9 mouse cellular contexts compared by ENCODE assay signal in the genomic region with DNA sequence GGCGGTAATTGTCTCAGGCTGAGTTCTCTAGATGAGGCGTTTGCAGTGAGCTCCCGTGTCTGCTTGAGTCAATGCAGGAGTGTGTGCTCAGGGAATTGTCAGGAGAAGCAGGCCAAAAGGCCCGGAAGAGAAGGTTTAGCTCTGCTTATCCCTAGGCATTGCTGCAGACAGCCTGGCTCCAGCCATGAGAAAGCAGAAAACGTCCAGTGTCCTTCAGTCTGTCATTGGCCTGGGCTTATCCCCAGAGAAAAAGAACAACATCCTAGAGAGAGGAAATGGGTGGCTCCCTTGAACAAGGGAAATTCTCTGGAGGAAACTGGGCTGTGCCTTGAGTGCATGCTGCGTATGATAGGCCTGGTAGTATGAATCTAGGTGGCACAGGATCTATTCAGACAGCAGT. TPM values are rescaled to one million over a fixed set of nuclear protein-coding genes. Genes with fewer than 3 reads are reported as not detected.
DNase-seq lines count a peak whose midpoint lies in the region; ATAC-seq and TF ChIP-seq lines count a peak whose summit lies in the region.
"Had no signal": no experiment of that assay in that cellular context is flagged by ENCODE, and none has a peak within 500 bp of the region (broad histone marks: within the 10 kb centered on the region; RNA-seq: fewer than 3 reads in every experiment).

No protein-coding gene starts in this region.

- no peak overlapping the region for H3K4me2 ChIP-seq in liver, embryonic 12.5 days
- no peak overlapping the region for H3K4me2 ChIP-seq in heart, embryonic 11.5 days

- peak overlapping the region; percentile 24; the same call in 1 of the 2 replicates for H3K27ac ChIP-seq in liver, adult 2 months (replicated peaks; ENCODE audit: insufficient read depth, low read depth, low read length)
- no peak overlapping the region for H3K27ac ChIP-seq in liver, embryonic 12.5 days
- 0 out of 2 replicates have a peak overlapping the region, but pooled peaks have one; percentile 54 for H3K27ac ChIP-seq in heart, embryonic 11.5 days (ENCODE audit: low read depth, low read length)

- no peak for TF ChIP-seq CTCF in liver, adult 2 months (IDR thresholded peaks at IDR 0.05; ENCODE audit: low read depth, low read length)

- 81% methylated on average over 6 of the region's 6 CpGs for WGBS in liver, adult 2 months
- 78% methylated on average over 6 of the region's 6 CpGs for WGBS in liver, embryonic 12.5 days (ENCODE audit: insufficient replicate concordance)
- 56% methylated on average over 6 of the region's 6 CpGs for WGBS in heart, embryonic 11.5 days (ENCODE audit: insufficient replicate concordance)

- H3K4me3 ChIP-seq in liver, adult 2 months (ENCODE audit: insufficient read depth, low read depth, low read length): no peak overlapping the region
- H3K4me3 ChIP-seq in liver, embryonic 12.5 days: no peak overlapping the region
- H3K4me3 ChIP-seq in heart, embryonic 11.5 days (ENCODE audit: low read depth, low read length): no peak overlapping the region
- H3K4me3 ChIP-seq: erythroblast, embryonic 14.5 days had no signal

- TF ChIP-seq POLR2A in liver, adult 2 months (IDR thresholded peaks at IDR 0.05; ENCODE audit: extremely low read depth, insufficient read depth, low read length): no peak

- ATAC-seq in liver, embryonic 12.5 days: no peak
- peak; percentile 55; the same call in 1 of the 2 replicates for ATAC-seq in heart, embryonic 11.5 days (replicated peaks; ENCODE audit: insufficient number of reproducible peaks, low FRiP score, low TSS enrichment)

- H3K27me3 ChIP-seq in liver, adult 2 months (ENCODE audit: control insufficient read depth, insufficient read depth, low read length): no peaks in the 10 kb centered on the region
- H3K27me3 ChIP-seq in liver, embryonic 12.5 days (replicated peaks): no peaks in the 10 kb centered on the region
- H3K27me3 ChIP-seq in heart, embryonic 11.5 days (ENCODE audit: control insufficient read depth, insufficient read depth, low read length): no peaks in the 10 kb centered on the region

- no peak for DNase-seq in liver, adult 2 months (ENCODE audit: extremely low read depth, low read depth, low spot score)
- peak; percentile 25 for DNase-seq in heart, postnatal 4 days
- DNase-seq in lung, postnatal 14 days: peak; percentile 18
- DNase-seq in MN1 (ENCODE audit: low spot score): no peak
- DNase-seq in testis, postnatal 14 days (ENCODE audit: low spot score): no peak
- DNase-seq: cerebellum, postnatal 36 days had no signal

- no peaks in the 10 kb centered on the region; the same call in 1 of the 2 replicates for H3K79me2 ChIP-seq in liver, adult 2 months (ENCODE audit: control insufficient read depth, insufficient read depth, low read length)

- peaks cover 12% of the 10 kb centered on the region for H3K36me3 ChIP-seq in liver, adult 2 months (ENCODE audit: control insufficient read depth, insufficient read depth, low read length)
- peaks cover 54% of the 10 kb centered on the region for H3K36me3 ChIP-seq in liver, embryonic 12.5 days
- peaks cover 10% of the 10 kb centered on the region for H3K36me3 ChIP-seq in heart, embryonic 11.5 days (ENCODE audit: control insufficient read depth, insufficient read depth, low read length)

- no peaks in the 10 kb centered on the region for H3K9me3 ChIP-seq in liver, embryonic 12.5 days (replicated peaks)
- H3K9me3 ChIP-seq in heart, embryonic 11.5 days (replicated peaks; ENCODE audit: control insufficient read depth, low read length): no peaks in the 10 kb centered on the region

- H3K4me1 ChIP-seq in liver, adult 2 months (ENCODE audit: control insufficient read depth, insufficient read depth, low read length): no peaks in the 10 kb centered on the region
- H3K4me1 ChIP-seq in liver, embryonic 12.5 days: no peaks in the 10 kb centered on the region
- H3K4me1 ChIP-seq in heart, embryonic 11.5 days (ENCODE audit: control insufficient read depth, insufficient read depth, low read length): no peaks in the 10 kb centered on the region

- H3K9ac ChIP-seq in liver, adult 2 months (ENCODE audit: low read depth, low read length): no peak overlapping the region
- H3K9ac ChIP-seq in liver, embryonic 12.5 days: no peak overlapping the region
- no peak overlapping the region for H3K9ac ChIP-seq in heart, embryonic 11.5 days (ENCODE audit: low read depth, low read length)

RNA-seq across cellular contexts. Expression of a gene that starts 24.7 kb away (rescaled TPM):
- 7.5 and 8.5 TPM in 2 replicates for total RNA-seq in liver, adult 2 months (2014; rRNA removed)
- 2.4 and 2.5 TPM in 2 replicates for polyA plus RNA-seq in liver, adult 2 months (2012; rRNA removed)
- 99.4 and 103 TPM in 2 replicates for polyA plus RNA-seq in liver, embryonic 12.5 days (2016; fragmentation: Nextera tagmentation; extraction: Ambion mirVana)
- polyA plus RNA-seq in heart, embryonic 11.5 days (2014; fragmentation: Nextera tagmentation; extraction: Ambion mirVana): 223 and 238 TPM in 2 replicates
- 100 to 1,000 TPM; 168 to 170 TPM for total RNA-seq in heart, postnatal 4 days (2021)

RNA-seq across cellular contexts. Expression of a gene that starts 25.7 kb away (rescaled TPM):
- 6.5 and 7.9 TPM in 2 replicates for total RNA-seq in liver, adult 2 months (2014; rRNA removed)
- 2.6 and 3.4 TPM in 2 replicates for polyA plus RNA-seq in liver, adult 2 months (2012; rRNA removed)
- 12.7 and 13.6 TPM in 2 replicates for polyA plus RNA-seq in liver, embryonic 12.5 days (2016; fragmentation: Nextera tagmentation; extraction: Ambion mirVana)
- 28.6 and 34.0 TPM in 2 replicates for polyA plus RNA-seq in heart, embryonic 11.5 days (2014; fragmentation: Nextera tagmentation; extraction: Ambion mirVana)
- 10 to 100 TPM; 22.1 to 23.6 TPM for total RNA-seq in heart, postnatal 4 days (2021)

Comparison
In these comparisons a context has a peak if more than half of its experiments do, and no peak if none do; other contexts are left out.
1. RNA of a gene that starts 24.7 kb away (polyA plus RNA-seq): 223 to 238 TPM in heart, embryonic 11.5 days and 99.4 to 103 TPM in liver, embryonic 12.5 days; 2.4 to 2.5 TPM in liver, adult 2 months; every median in the first group is over 10 times any median in the second.
2. DNase-seq: peak in heart, postnatal 4 days (single experiment) and lung, postnatal 14 days (single experiment); none in liver, adult 2 months (single experiment), MN1 (single experiment) and testis, postnatal 14 days (single experiment).